Mouse (Mus musculus): ENCODE measurements around the gene Atcay. TPM values are rescaled to one million over a fixed set of nuclear protein-coding genes. Genes with fewer than 3 reads are reported as not detected.
"Not testable (repeated sequence)": the region's sequence is repeated elsewhere in the genome, so short reads cannot be mapped to it uniquely, and the experiment has no call there.

The Atcay gene
- polyA plus RNA-seq, 1 experiment from 2014 or later: 0.69 TPM

DNA sequence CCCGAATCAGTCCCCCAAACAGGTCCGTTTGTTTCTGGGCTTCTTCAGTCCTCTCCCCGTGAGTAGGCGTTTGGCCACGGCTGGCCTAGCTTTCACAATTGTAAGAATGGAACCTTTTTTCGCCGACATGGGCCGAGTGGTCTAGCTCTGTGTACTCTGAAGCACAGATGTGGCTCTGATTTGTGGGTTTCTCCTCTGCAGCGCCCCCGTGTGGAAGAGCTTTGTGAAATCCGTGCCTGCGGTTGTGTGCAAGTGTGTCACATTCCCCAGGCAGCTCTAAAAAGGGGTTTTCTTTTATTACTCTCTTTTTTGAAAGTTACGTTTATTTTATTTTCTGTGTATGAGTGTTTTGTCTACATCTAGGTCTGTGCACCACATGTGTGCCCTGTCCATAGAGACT lies 10.2 kb upstream of the Atcay start:
- ATAC-seq (ENCODE audit: insufficient number of reproducible peaks, low FRiP score, low TSS enrichment, low read depth): no peak
- Histone ChIP-seq H3K4me1 (peaks cover 24% of the 10 kb centered on the region), H3K9me3 (replicated peaks) (no peaks in the 10 kb centered on the region), H3K27me3 (peaks cover 44% of the 10 kb centered on the region), H3K4me3 (replicated peaks) (no peak overlapping the region), H3K36me3 (no peaks in the 10 kb centered on the region), H3K9ac (no peak overlapping the region), H3K27ac (replicated peaks) (no peak overlapping the region), H3K4me2 (replicated peaks) (no peak overlapping the region)
- 23% methylated on average over 13 of the region's 13 CpGs for WGBS

DNA sequence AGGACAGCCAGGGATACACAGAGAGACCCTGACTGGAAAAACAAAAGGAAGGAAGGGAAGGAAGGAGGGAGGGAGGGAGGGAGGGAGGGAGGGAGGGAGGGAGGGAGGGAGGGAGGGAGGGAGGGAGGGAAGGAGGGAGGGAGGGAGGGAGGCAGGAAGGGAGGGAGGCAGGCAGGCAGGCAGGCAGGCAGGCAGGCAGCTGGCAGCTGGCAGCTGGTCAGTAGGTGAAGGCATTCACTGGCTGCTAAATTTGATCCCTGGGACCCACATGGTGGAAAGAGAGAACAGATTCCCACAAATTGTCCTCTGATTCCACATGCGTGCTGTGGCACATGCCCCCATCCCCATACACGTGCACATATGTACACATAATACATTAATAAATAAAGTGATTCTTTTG lies 8.0 kb upstream of the Atcay start:
- no peaks in the 10 kb centered on the region for H3K9me3 ChIP-seq (replicated peaks)
- H3K4me1 ChIP-seq: peaks cover 33% of the 10 kb centered on the region
- no peak overlapping the region for H3K27ac ChIP-seq (replicated peaks)
- no peak for ATAC-seq (ENCODE audit: insufficient number of reproducible peaks, low FRiP score, low TSS enrichment, low read depth)
- H3K27me3 ChIP-seq: peaks cover 38% of the 10 kb centered on the region
- no peaks in the 10 kb centered on the region for H3K36me3 ChIP-seq
- no peak overlapping the region for H3K9ac ChIP-seq
- 87% methylated on average over 2 of the region's 2 CpGs for WGBS
- no peak overlapping the region for H3K4me2 ChIP-seq (replicated peaks)
- H3K4me3 ChIP-seq (replicated peaks): no peak overlapping the region

DNA sequence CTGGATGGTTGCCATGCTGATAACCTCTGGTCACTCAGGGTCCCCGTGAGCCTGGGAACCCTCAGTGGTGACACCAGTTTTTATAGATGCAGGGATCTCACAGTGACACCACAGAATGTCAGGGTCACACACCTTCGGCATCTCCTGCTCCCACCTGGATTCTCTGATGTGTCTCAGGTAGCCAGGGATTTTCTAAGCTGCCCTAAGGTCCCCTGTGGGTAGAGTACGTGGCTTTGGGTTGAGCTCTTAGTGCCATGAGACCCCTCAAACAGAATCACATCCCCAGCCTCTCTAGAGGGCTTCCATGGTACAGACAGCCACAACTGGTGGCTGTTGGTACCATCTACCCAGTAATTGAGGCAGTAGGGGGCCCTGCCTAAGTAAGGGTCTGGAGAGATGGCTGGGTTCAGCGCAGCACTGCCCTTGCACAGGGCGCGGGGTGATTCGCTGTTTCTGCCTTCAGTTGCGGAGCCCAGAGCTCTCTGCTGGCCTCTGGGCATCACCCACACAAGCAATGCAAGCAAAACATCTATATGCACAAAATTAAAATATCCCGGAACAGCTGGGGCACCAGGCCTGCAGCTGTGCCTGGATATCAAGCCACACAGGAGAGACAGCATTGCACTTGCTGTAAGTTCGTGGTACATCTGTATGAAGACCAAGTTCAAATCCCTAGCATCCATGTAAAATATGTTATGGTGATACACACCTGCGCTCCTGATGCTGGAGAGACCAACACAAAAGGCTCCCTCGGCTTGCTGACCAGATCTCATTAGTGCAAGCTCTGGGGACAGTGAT lies 6.0 kb upstream of the Atcay start:
- WGBS: 78% methylated on average over 12 of the region's 12 CpGs
- Histone ChIP-seq H3K9me3 (replicated peaks) (no peaks in the 10 kb centered on the region), H3K27me3 (peaks cover 34% of the 10 kb centered on the region), H3K4me2 (replicated peaks) (no peak overlapping the region), H3K27ac (replicated peaks) (no peak overlapping the region), H3K4me3 (replicated peaks) (no peak overlapping the region), H3K36me3 (no peaks in the 10 kb centered on the region), H3K4me1 (peaks cover 41% of the 10 kb centered on the region), H3K9ac (no peak overlapping the region)
- no peak for ATAC-seq (ENCODE audit: insufficient number of reproducible peaks, low FRiP score, low TSS enrichment, low read depth)

DNA sequence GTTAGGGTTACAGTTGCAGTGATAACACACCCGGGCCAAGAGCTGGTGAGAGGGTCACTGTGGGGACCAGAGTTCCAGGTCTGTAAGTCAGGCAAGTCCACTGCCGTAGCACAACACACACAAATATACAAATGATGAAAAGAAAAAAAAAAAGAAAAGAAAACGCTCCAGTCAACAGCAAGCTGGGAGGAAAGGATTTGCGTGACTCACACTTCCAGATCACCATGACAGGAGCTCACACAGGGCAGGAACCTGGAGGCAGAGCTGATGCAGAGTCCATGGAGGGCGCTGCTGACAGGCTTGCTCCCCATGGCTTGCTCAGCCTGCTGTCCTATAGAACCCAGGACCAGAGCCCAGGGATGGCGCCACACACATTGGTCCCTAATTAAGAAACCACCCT lies 3.6 kb upstream of the Atcay start:
- Histone ChIP-seq H3K9me3 (replicated peaks) (no peaks in the 10 kb centered on the region), H3K27me3 (peaks cover 35% of the 10 kb centered on the region), H3K9ac (no peak overlapping the region), H3K4me3 (replicated peaks) (no peak overlapping the region), H3K27ac (replicated peaks) (no peak overlapping the region), H3K4me2 (replicated peaks) (no peak overlapping the region), H3K4me1 (peaks cover 42% of the 10 kb centered on the region), H3K36me3 (no peaks in the 10 kb centered on the region)
- ATAC-seq (ENCODE audit: insufficient number of reproducible peaks, low FRiP score, low TSS enrichment, low read depth): no peak
- WGBS: 80% methylated on average over 6 of the region's 6 CpGs

DNA sequence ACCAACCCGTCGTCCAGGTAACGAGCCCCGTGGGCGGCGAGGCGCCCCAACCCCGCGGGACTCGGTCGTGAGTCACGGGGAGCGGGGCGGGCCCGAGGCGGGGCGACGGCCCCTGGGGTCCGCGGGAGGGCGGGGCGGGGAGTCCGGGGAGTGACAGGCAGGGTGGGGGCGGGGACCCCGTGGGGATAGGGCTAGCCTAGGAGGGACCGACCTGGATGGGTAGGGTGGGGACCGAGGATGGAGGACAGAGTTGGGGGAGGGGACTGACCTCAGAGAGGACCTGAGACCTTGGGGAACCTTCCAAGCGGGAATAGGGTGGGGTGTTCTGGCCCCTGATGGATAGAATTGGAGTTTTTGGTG lies 2.6 kb upstream of the Atcay start:
- peak overlapping the region; percentile 77 for H3K9ac ChIP-seq
- H3K27ac ChIP-seq (replicated peaks): 0 out of 2 replicates have a peak overlapping the region, but pooled peaks have one; percentile 41
- H3K27me3 ChIP-seq: peaks cover 35% of the 10 kb centered on the region
- peak overlapping the region; percentile 78 for H3K4me3 ChIP-seq (replicated peaks)
- peak overlapping the region; percentile 59 for H3K4me2 ChIP-seq (replicated peaks)
- WGBS: under 1% methylated on average over 28 of the region's 28 CpGs
- H3K4me1 ChIP-seq: peaks cover 42% of the 10 kb centered on the region
- H3K9me3 ChIP-seq (replicated peaks): no peaks in the 10 kb centered on the region
- no peaks in the 10 kb centered on the region for H3K36me3 ChIP-seq
- ATAC-seq (ENCODE audit: insufficient number of reproducible peaks, low FRiP score, low TSS enrichment, low read depth): peak; percentile 71; the same call in 1 of the 2 replicates

DNA sequence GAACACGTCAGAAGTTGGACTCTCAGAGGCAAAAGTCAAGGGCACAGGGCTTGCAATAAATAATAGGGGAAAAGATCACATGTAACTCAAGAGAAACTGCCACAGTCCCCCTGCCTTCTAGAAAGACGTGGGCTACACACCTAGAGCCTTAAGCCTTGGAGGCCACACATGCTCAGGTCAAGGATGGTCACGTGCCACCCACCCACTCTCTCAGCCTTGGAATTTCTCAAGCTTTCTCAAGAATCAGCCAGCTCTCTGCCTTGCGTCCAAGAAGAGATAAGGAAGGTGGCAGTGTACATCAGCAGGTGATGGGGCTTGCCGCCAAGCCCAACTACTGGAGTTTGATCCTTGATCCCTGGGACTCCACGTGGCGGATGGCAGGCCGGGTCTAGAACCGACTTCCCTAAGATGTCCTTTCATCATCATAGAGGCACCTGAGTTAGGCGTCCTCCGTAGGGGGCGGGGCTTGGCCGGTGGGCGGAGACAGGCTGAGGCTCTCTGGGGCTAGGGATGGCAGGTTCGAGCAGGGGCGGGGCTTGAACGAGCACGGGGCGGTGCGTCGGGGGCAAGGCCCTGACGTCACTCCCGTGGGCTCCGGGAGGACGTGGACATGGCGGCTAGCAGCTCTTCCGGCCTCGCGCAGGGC lies 2.1 kb upstream of the Atcay start, which contains the start of gene Zfr2:
Zfr2 (plus strand) TSS at position 576 of the 646 bp plus-strand sequence.
- Histone ChIP-seq H3K36me3 (no peaks in the 10 kb centered on the region), H3K9me3 (replicated peaks) (no peaks in the 10 kb centered on the region), H3K27me3 (peaks cover 35% of the 10 kb centered on the region), H3K4me2 (replicated peaks) (peak within 1 kb of the TSS; percentile 59), H3K27ac (replicated peaks) (0 out of 2 replicates have a peak within 1 kb of the TSS, but pooled peaks have one; percentile 41), H3K4me1 (peaks cover 40% of the 10 kb centered on the region), H3K9ac (peak within 1 kb of the TSS; percentile 77), H3K4me3 (replicated peaks) (peak within 1 kb of the TSS; percentile 78)
- ATAC-seq (ENCODE audit: insufficient number of reproducible peaks, low FRiP score, low TSS enrichment, low read depth): peak; percentile 87
- 8% methylated on average over 29 of the region's 29 CpGs for WGBS

DNA sequence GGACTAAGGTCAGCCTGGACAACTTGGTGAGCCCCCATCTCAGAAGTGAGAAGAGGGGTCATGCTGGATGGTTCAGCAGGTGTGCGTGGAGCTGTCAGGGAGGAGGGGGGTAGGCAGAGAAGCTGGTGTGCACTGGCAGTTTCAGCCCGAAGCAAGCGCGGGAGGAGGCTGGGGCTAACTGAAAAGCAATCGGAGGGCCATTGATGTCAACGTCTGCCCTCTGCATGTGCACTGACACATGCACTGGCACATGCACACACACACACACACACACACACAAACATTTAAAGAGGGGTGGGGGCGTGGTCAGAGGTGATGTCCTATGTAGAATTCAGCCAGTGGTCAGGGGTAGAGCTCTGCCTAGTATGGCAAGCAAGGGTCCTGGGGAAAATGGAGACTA lies 803 bp upstream of the Atcay start:
- H3K27ac ChIP-seq (replicated peaks): no peak overlapping the region
- no peak overlapping the region for H3K9ac ChIP-seq
- no peaks in the 10 kb centered on the region for H3K36me3 ChIP-seq
- WGBS: 50% methylated on average over 7 of the region's 7 CpGs
- H3K4me3 ChIP-seq (replicated peaks): no peak overlapping the region
- H3K4me1 ChIP-seq: peaks cover 33% of the 10 kb centered on the region
- ATAC-seq (ENCODE audit: insufficient number of reproducible peaks, low FRiP score, low TSS enrichment, low read depth): no peak
- no peaks in the 10 kb centered on the region for H3K9me3 ChIP-seq (replicated peaks)
- peaks cover 35% of the 10 kb centered on the region for H3K27me3 ChIP-seq
- no peak overlapping the region for H3K4me2 ChIP-seq (replicated peaks)

DNA sequence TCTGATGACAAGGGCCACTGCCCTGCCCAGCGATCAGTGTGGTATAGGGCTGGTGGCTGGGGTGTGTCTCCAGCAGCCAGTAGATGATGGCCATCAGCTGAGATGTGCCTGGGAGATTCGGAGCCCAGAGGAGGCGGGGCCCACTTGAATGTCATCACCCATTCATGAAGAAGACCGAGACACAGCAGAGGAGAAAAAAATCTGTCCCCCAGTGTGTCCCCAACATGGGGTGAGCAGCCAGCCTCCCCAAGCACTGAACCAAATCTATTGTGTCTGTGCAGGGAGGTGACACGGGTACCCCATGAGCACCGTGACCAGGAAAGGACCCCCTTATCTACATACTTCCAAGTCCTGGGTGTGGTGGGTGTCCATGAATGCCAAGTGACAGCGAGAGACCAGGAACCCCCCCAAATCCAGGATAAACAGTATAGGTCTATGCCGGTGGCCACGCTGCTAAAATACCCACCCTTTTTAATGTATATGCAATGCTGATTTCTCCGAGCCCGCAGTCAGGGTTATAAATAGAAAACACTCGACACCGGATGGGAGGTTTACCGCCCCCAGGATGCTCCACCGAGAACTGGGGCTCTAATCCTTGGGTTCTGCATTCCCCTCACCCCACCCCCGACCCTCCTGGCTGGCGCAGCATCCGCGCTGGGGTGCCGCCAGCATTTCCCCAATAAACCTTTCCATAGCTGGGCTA lies 747 bp downstream of the Atcay start:
- WGBS: 12% methylated on average over 20 of the region's 20 CpGs
- H3K27me3 ChIP-seq: peaks cover 35% of the 10 kb centered on the region
- no peaks in the 10 kb centered on the region for H3K36me3 ChIP-seq
- peaks cover 25% of the 10 kb centered on the region for H3K4me1 ChIP-seq
- H3K9ac ChIP-seq: no peak overlapping the region
- no peaks in the 10 kb centered on the region for H3K9me3 ChIP-seq (replicated peaks)
- no peak for ATAC-seq (ENCODE audit: insufficient number of reproducible peaks, low FRiP score, low TSS enrichment, low read depth)
- peak overlapping the region; percentile 15 for H3K4me3 ChIP-seq (replicated peaks)
- H3K27ac ChIP-seq (replicated peaks): no peak overlapping the region
- peak overlapping the region; percentile 34 for H3K4me2 ChIP-seq (replicated peaks)

DNA sequence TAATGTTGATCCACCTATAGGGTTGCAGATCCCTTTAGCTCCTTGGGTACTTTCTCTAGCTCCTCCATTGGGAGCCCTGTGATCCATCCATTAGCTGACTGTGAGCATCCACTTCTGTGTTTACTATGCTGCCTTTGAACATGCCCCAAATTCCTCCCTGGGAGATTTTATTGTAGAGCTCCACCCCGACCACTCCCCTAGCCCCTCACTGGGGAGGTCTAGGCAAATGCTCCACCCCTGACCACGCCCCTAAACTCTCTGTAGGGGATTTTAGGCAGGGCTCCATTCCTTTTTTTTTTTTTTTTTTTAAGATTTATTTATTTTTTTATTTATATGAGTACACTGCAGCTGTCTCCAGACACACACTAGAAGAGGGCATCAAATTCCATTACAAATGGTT lies 6.9 kb downstream of the Atcay start:
- H3K9me3 ChIP-seq (replicated peaks); ATAC-seq (ENCODE audit: insufficient number of reproducible peaks, low FRiP score, low TSS enrichment, low read depth); H3K27me3 ChIP-seq; H3K4me2 ChIP-seq (replicated peaks); H3K36me3 ChIP-seq; H3K4me3 ChIP-seq (replicated peaks); H3K4me1 ChIP-seq; H3K27ac ChIP-seq (replicated peaks); H3K9ac ChIP-seq: not testable (repeated sequence)
- WGBS: 63% methylated on average over 2 of the region's 2 CpGs

DNA sequence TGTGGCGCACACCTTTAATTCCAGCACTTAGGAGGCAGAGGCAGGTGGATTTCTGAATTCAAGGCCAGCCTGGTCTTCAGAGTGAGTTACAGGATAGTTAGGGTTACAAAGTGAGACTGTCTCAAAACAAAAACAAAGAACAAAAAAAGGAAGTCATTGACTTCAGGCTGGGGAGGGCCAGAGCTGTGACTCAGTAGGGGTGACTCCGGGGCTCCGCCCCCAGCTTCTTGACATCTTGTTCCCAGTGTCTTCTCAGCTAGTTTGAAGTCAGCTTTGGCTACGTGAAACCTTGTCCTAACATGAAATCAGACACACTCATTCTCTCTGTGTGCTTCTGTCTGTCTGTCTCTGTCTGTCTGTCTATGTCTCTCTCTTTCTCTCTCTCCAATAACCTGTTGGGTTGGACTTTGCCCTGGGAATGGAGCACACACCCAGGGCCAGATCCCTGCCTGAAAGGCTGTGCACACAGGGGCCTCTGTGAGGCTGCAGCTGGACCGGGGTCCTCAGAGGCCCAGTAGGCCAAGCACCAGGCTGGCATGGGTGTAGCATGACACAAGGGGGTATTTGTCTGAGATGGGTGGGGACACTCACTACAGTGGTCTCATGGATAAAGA lies 9.1 kb downstream of the Atcay start:
- 87% methylated on average over 5 of the region's 5 CpGs for WGBS
- no peak for ATAC-seq (ENCODE audit: insufficient number of reproducible peaks, low FRiP score, low TSS enrichment, low read depth)
- Histone ChIP-seq H3K4me1 (no peaks in the 10 kb centered on the region), H3K4me2 (replicated peaks) (no peak overlapping the region), H3K9ac (no peak overlapping the region), H3K9me3 (replicated peaks) (no peaks in the 10 kb centered on the region), H3K27me3 (no peaks in the 10 kb centered on the region; the same call in 1 of the 2 replicates), H3K36me3 (no peaks in the 10 kb centered on the region), H3K4me3 (replicated peaks) (no peak overlapping the region), H3K27ac (replicated peaks) (no peak overlapping the region)

DNA sequence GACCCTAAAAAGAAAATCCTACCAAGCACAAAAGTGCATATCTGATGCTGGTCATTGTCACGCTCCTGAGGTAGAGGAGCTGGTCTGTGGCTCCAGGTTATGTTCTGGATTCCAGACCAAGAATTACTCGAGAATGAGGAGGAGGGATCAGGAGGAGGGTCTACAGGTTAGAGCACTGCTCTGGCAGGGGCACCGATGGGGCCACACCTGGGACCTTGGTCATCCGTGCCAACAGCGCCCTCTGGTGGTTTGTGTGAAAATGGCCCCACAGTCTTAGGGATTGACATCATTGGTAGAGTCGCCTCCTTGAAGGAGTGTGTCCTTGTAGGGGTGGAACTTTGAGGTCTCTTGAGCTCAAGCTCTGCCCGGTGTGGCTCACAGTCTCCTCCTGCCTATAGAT lies 12.7 kb downstream of the Atcay start:
- H3K4me3 ChIP-seq (replicated peaks): no peak overlapping the region
- no peak for ATAC-seq (ENCODE audit: insufficient number of reproducible peaks, low FRiP score, low TSS enrichment, low read depth)
- WGBS: 34% methylated on average over 7 of the region's 7 CpGs
- H3K27ac ChIP-seq (replicated peaks): no peak overlapping the region
- H3K9ac ChIP-seq: no peak overlapping the region
- H3K27me3 ChIP-seq: no peaks in the 10 kb centered on the region; the same call in 1 of the 2 replicates
- H3K4me2 ChIP-seq (replicated peaks): no peak overlapping the region
- H3K4me1 ChIP-seq: no peaks in the 10 kb centered on the region
- H3K36me3 ChIP-seq: no peaks in the 10 kb centered on the region
- no peaks in the 10 kb centered on the region for H3K9me3 ChIP-seq (replicated peaks)

All from embryonic facial prominence, embryonic 15.5 days (tissue).